Mouse (Mus musculus) erythroblast, embryonic 14.5 days (primary cell): ENCODE results near the gene Kifc3.

Experiments
- GATA1 ChIP-seq: IDR thresholded peaks from 2 replicates; pipeline ENCODE4 v1.6.1; 2012; ENCODE audit warnings: low read length, inconsistent platforms, mixed read lengths
- TAL1 ChIP-seq: IDR thresholded peaks from 3 replicates; pipeline ENCODE4 v1.6.1; 2012; ENCODE audit warnings: low read length, inconsistent platforms, mixed read lengths

DNA sequence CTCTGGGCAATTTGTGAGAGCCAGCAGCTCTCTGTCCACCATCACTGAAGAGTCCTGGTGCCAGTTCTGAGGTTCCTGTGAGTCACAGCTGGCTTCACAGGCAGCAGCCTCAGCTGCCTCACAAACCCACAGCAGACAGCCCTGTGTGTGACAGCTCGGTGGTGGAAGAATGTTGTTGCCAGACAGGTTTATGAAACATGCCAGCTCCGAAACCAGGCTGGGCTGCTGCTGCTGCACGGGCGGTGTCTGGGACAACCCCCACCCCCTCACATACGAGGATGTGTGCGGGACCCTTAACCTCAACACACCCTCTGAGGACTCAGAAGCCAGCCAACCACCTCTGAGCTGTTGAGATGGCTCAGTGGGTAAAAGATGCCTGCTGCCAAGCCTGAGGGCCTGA, 48.0 kb downstream of the Kifc3 start:
- no peak for TF ChIP-seq TAL1
- TF ChIP-seq GATA1: no peak
